Mouse (Mus musculus) hindbrain, postnatal 0 days (tissue): Measurements from ENCODE around the gene Scrn3. TPM values are rescaled to one million over a fixed set of nuclear protein-coding genes. Genes with fewer than 3 reads are reported as not detected.
A peak's percentile ranks its signal among the peaks of the same experiment; 100 is the strongest.

ENCODE experiments used
- ATAC-seq: fragments of 200-750 bp; cut with Nextera tagmentation; 2 replicates; pipeline ENCODE4 v1.8.0; 2017; ENCODE audit warnings: mild to moderate bottlenecking, moderate TSS enrichment, moderate library complexity
- DNase-seq: peaks from one replicate; pipeline ENCODE4 v3.0.0-alpha.2; 2015; ENCODE audit warnings: low spot score
- H3K27ac ChIP-seq: fragments of 300-500 bp; sonication (generic); 2 replicates; pipeline ENCODE4 v1.5.1; 2014; ENCODE audit warnings: mild to moderate bottlenecking
- H3K27me3 ChIP-seq: fragments of 300-500 bp; sonication (generic); 2 replicates; pipeline ENCODE4 v1.6.1; 2014; ENCODE audit warnings: low read length, mixed read lengths; ENCODE audit not compliant: insufficient read depth
- H3K36me3 ChIP-seq: fragments of 300-500 bp; sonication (generic); 2 replicates; pipeline ENCODE4 v1.6.1; 2014; ENCODE audit warnings: low read length, mixed read lengths; ENCODE audit not compliant: insufficient read depth
- H3K4me1 ChIP-seq: fragments of 300-500 bp; sonication (generic); 2 replicates; pipeline ENCODE4 v1.6.1; 2014; ENCODE audit warnings: antibody characterized with exemption, low read length, mixed read lengths; ENCODE audit not compliant: insufficient read depth
- H3K4me2 ChIP-seq: fragments of 300-500 bp; sonication (generic); 2 replicates; pipeline ENCODE4 v1.6.1; 2014; ENCODE audit warnings: low read depth, mild to moderate bottlenecking, low read length, moderate library complexity, mixed read lengths
- H3K4me3 ChIP-seq: fragments of 300-500 bp; sonication (generic); 2 replicates; pipeline ENCODE4 v1.5.1; 2014; ENCODE audit warnings: low read length
- H3K9ac ChIP-seq: fragments of 300-500 bp; sonication (generic); replicated peaks from 2 replicates; pipeline ENCODE4 v1.6.1; 2014; ENCODE audit warnings: mild to moderate bottlenecking, low read length, moderate library complexity, mixed read lengths
- H3K9me3 ChIP-seq: fragments of 300-500 bp; sonication (generic); 2 replicates; pipeline ENCODE4 v1.6.1; 2016; ENCODE audit warnings: low read length, mixed read lengths
- CTCF ChIP-seq: IDR thresholded peaks from 2 replicates; pipeline ENCODE4 v1.5.1; 2016; ENCODE audit warnings: antibody characterized with exemption, control low read depth, low read depth
- WGBS: fragments of 180-500 bp; shearing (Covaris S2); extraction: QIAGEN DNeasy Blood & Tissue Kit; methylation state at CpG from one replicate; pipeline ENCODE4 v1.1.7; 2014; 5-methylcytosine and 5-hydroxymethylcytosine counted together
- polyA plus RNA-seq: library from polyadenylated mRNA; unstranded; fragments of >200 nt; fragmentation: Nextera tagmentation; extraction: Ambion mirVana; gene quantifications from 2 replicates; pipeline ENCODE4 v1.2.1, GENCODE M21; 2015
- total RNA-seq: library from RNA; depleted of rRNA; stranded (reverse); fragments of >200 nt; gene quantifications from 2 replicates; pipeline ENCODE4 v1.2.3, GENCODE M21; 2014

Gene Scrn3
- total and polyA plus RNA-seq, 2 experiments from 2014 or later, result 2.9 to 6.2 TPM

DNA sequence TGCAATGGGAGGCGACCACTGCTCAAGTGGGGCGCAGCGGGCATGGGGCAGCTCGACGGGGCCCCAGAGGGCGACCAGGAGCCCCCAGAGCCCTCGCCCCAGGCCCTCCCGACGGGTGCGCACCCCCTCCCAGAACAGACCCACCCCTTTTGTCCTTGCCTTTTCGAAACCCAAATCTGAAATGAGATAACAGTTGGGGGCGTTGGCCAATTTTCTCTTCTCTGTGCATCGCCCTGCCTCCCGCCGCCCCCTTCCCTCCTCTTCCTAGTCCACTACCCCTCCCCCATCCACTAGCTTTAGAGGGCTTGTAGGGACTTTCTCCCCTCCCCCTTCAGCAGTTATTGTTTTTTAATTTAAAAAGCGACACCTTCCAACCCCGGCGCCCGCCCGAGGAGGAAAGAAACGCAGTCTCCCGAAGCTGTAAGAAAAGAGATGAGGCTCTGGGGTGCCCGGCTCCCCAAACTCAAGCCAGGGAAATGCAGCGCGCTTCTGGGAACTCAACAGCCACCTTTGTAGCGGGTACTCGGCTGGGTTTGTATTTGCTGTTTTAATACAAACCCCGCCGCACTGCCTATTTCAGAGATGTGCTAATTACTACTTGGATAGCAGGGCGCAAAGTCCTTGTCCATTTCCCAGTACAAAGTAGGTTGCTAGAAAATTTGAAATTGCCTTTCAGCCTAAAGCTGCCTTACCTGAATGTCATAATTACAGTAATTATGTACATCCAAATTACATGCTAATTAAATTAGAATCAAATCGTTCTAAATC is 32.9 kb upstream of the Scrn3 start:
- Histone ChIP-seq H3K4me1 (no peaks in the 10 kb centered on the region), H3K9ac (no peak overlapping the region), H3K27ac (no peak overlapping the region), H3K4me3 (no peak overlapping the region; the same call in 1 of the 2 replicates), H3K9me3 (no peaks in the 10 kb centered on the region), H3K27me3 (peaks cover 49% of the 10 kb centered on the region), H3K36me3 (no peaks in the 10 kb centered on the region), H3K4me2 (peak overlapping the region; percentile 25)
- no peak for TF ChIP-seq CTCF
- peak; percentile 8 for DNase-seq
- WGBS, result 2% methylated on average over 30 of the region's 31 CpGs
- no peak; the same call in 1 of the 2 replicates for ATAC-seq

- no peak for TF ChIP-seq CTCF
- no peak overlapping the region for H3K4me2 ChIP-seq
- DNase-seq (peak; percentile 8), ATAC-seq (no peak)
- no peaks in the 10 kb centered on the region for H3K36me3 ChIP-seq
- WGBS, result 5% methylated on average over 33 of the region's 33 CpGs
- H3K27me3 ChIP-seq, result peaks cover 49% of the 10 kb centered on the region
- H3K9ac ChIP-seq, result no peak overlapping the region
- no peak overlapping the region for H3K4me3 ChIP-seq
- no peak overlapping the region for H3K27ac ChIP-seq
- H3K9me3 ChIP-seq, result no peaks in the 10 kb centered on the region
- no peaks in the 10 kb centered on the region for H3K4me1 ChIP-seq
Observed at GRCm38 (mm10) chr2:73280356-73281047, 31.9 kb upstream of the Scrn3 start.

GRCm38 (mm10) chr2:73281048-73281661 is 31.2 kb upstream of the Scrn3 start:
- Histone ChIP-seq H3K9ac (no peak overlapping the region), H3K4me3 (no peak overlapping the region), H3K27me3 (peaks cover 43% of the 10 kb centered on the region), H3K4me1 (no peaks in the 10 kb centered on the region), H3K36me3 (no peaks in the 10 kb centered on the region), H3K27ac (no peak overlapping the region), H3K4me2 (no peak overlapping the region), H3K9me3 (no peaks in the 10 kb centered on the region)
- WGBS, result 25% methylated on average over 22 of the region's 22 CpGs
- DNase-seq, result no peak
- no peak for TF ChIP-seq CTCF
- no peak for ATAC-seq

- DNase-seq, result peak; percentile 40
- no peak overlapping the region for H3K27ac ChIP-seq
- no peak for ATAC-seq
- H3K9ac ChIP-seq, result no peak overlapping the region
- WGBS, result 14% methylated on average over 7 of the region's 7 CpGs
- H3K4me1 ChIP-seq, result no peaks in the 10 kb centered on the region
- H3K27me3 ChIP-seq, result peaks cover 40% of the 10 kb centered on the region
- H3K9me3 ChIP-seq, result no peaks in the 10 kb centered on the region
- no peak overlapping the region for H3K4me3 ChIP-seq
- no peaks in the 10 kb centered on the region for H3K36me3 ChIP-seq
- TF ChIP-seq CTCF, result peak; percentile 60
- H3K4me2 ChIP-seq, result no peak overlapping the region
Observed at GRCm38 (mm10) chr2:73281707-73282106, 30.7 kb upstream of the Scrn3 start.

DNA sequence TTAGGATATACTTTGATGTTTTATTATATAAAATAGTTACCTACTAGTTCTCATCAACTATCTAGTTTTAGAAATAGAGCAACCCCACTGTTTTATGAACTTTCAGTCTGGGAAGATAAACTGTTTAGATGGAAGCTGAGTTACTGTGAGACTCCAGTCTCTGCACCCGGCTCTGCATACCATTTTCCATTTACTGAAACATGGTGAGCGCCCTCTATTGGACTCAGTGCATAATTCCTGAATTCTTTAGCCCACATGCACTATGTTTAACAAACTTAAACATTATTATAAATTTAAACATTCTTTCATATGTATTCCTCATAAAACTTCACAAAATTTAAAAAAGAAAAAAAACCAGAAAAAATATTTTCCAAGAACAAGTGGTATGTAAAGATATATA is 26.8 kb upstream of the Scrn3 start:
- 10% methylated on average over 2 of the region's 2 CpGs for WGBS
- Histone ChIP-seq H3K4me2 (no peak overlapping the region), H3K27me3 (peaks cover 12% of the 10 kb centered on the region; the same call in 1 of the 2 replicates), H3K4me3 (no peak overlapping the region), H3K36me3 (no peaks in the 10 kb centered on the region; the same call in 1 of the 2 replicates), H3K9ac (no peak overlapping the region), H3K9me3 (no peaks in the 10 kb centered on the region), H3K4me1 (no peaks in the 10 kb centered on the region), H3K27ac (no peak overlapping the region)
- peak; percentile 82 for DNase-seq
- ATAC-seq, result no peak
- peak; percentile 68 for TF ChIP-seq CTCF

GRCm38 (mm10) chr2:73291130-73291529 is 21.3 kb upstream of the Scrn3 start:
- Histone ChIP-seq H3K27ac (no peak overlapping the region), H3K9ac (no peak overlapping the region), H3K27me3 (no peaks in the 10 kb centered on the region), H3K9me3 (no peaks in the 10 kb centered on the region), H3K36me3 (peaks cover 5% of the 10 kb centered on the region; the same call in 1 of the 2 replicates), H3K4me2 (no peak overlapping the region), H3K4me3 (no peak overlapping the region), H3K4me1 (no peaks in the 10 kb centered on the region)
- ATAC-seq (no peak), DNase-seq (no peak)
- no peak for TF ChIP-seq CTCF
- WGBS, result 90% methylated on average over 4 of the region's 4 CpGs
